ENCODE assay signal across 22 mouse cellular contexts in genomic region chr8:97130827-97131226, GRCm38 (mm10).
A peak's percentile ranks its signal among the peaks of the same experiment; 100 is the strongest.
DNase-seq lines count a peak whose midpoint lies in the region; ATAC-seq and TF ChIP-seq lines count a peak whose summit lies in the region.
"Had no signal": no experiment of that assay in that cellular context is flagged by ENCODE, and none has a peak within 500 bp of the region (broad histone marks: within the 10 kb centered on the region; RNA-seq: fewer than 3 reads in every experiment).

No protein-coding gene starts in this region.

- H3K4me3 ChIP-seq in intestine, embryonic 15.5 days (replicated peaks) = no peak overlapping the region
- H3K4me3 ChIP-seq in intestine, embryonic 16.5 days (ENCODE audit: low read length) = no peak overlapping the region
- H3K4me3 ChIP-seq in intestine, postnatal 0 days (ENCODE audit: low read depth, low read length) = no peak overlapping the region
- H3K4me3 ChIP-seq in midbrain, postnatal 0 days (ENCODE audit: low read depth, low read length) = no peak overlapping the region

- no peak overlapping the region for H3K27ac ChIP-seq in intestine, embryonic 15.5 days
- H3K27ac ChIP-seq in intestine, embryonic 16.5 days (ENCODE audit: low read length) = no peak overlapping the region
- H3K27ac ChIP-seq in intestine, postnatal 0 days (ENCODE audit: low read depth, low read length) = no peak overlapping the region
- H3K27ac ChIP-seq in midbrain, postnatal 0 days (ENCODE audit: low read depth, low read length) = no peak overlapping the region

- WGBS in intestine, embryonic 15.5 days = 70% methylated on average over 2 of the region's 2 CpGs
- WGBS in intestine, embryonic 16.5 days = 73% methylated on average over 2 of the region's 2 CpGs
- 68% methylated on average over 2 of the region's 2 CpGs for WGBS in intestine, postnatal 0 days
- WGBS in midbrain, postnatal 0 days = 58% methylated on average over 2 of the region's 2 CpGs

- no peaks in the 10 kb centered on the region for H3K36me3 ChIP-seq in intestine, embryonic 15.5 days
- H3K36me3 ChIP-seq in intestine, embryonic 16.5 days (ENCODE audit: control insufficient read depth, insufficient read depth, low read length) = no peaks in the 10 kb centered on the region
- no peaks in the 10 kb centered on the region for H3K36me3 ChIP-seq in intestine, postnatal 0 days (ENCODE audit: control insufficient read depth, insufficient read depth)
- no peaks in the 10 kb centered on the region for H3K36me3 ChIP-seq in midbrain, postnatal 0 days (ENCODE audit: insufficient read depth, low read length)
- H3K36me3 ChIP-seq: G1E had no signal

- no peak for DNase-seq in adipocyte (ENCODE audit: low spot score)
- DNase-seq in ovary, adult 18-20 months (ENCODE audit: low spot score) = no peak
- DNase-seq in midbrain, postnatal 0 days (ENCODE audit: low spot score) = no peak
- DNase-seq: adrenal gland, adult 2 months; adrenal gland, adult 8-10 months; adrenal gland, postnatal 10 days; adrenal gland, postnatal 14 days; adrenal gland, postnatal 25 days; adrenal gland, postnatal 36 days; B cell, adult 2 months; cerebellum, adult 11 months; cerebellum, adult 11-12 months; cerebellum, adult 18-20 months; cerebellum, adult 2 months had no signal

- no peak for TF ChIP-seq CTCF in intestine, postnatal 0 days (IDR thresholded peaks at IDR 0.05; ENCODE audit: low read depth)
- TF ChIP-seq CTCF in midbrain, postnatal 0 days (IDR thresholded peaks at IDR 0.05) = no peak

- H3K4me2 ChIP-seq in intestine, embryonic 15.5 days (replicated peaks) = no peak overlapping the region
- no peak overlapping the region for H3K4me2 ChIP-seq in intestine, embryonic 16.5 days (ENCODE audit: low read depth, low read length)
- H3K4me2 ChIP-seq in intestine, postnatal 0 days (replicated peaks; ENCODE audit: low read depth) = no peak overlapping the region
- no peak overlapping the region for H3K4me2 ChIP-seq in midbrain, postnatal 0 days (ENCODE audit: low read depth, low read length, poor library complexity, severe bottlenecking)

- no peaks in the 10 kb centered on the region for H3K9me3 ChIP-seq in intestine, embryonic 15.5 days
- no peaks in the 10 kb centered on the region for H3K9me3 ChIP-seq in intestine, embryonic 16.5 days (ENCODE audit: control insufficient read depth, low read length)
- H3K9me3 ChIP-seq in intestine, postnatal 0 days (ENCODE audit: control insufficient read depth) = no peaks in the 10 kb centered on the region
- H3K9me3 ChIP-seq in midbrain, postnatal 0 days (ENCODE audit: low read length) = no peaks in the 10 kb centered on the region
- H3K9me3 ChIP-seq: G1E had no signal

- H3K4me1 ChIP-seq in intestine, embryonic 15.5 days (replicated peaks) = no peaks in the 10 kb centered on the region
- H3K4me1 ChIP-seq in intestine, embryonic 16.5 days (ENCODE audit: control insufficient read depth, insufficient read depth, low read length) = no peaks in the 10 kb centered on the region
- H3K4me1 ChIP-seq in intestine, postnatal 0 days (replicated peaks; ENCODE audit: control insufficient read depth, insufficient read depth, low read length) = no peaks in the 10 kb centered on the region
- no peaks in the 10 kb centered on the region for H3K4me1 ChIP-seq in midbrain, postnatal 0 days (ENCODE audit: insufficient read depth, low read length)

- H3K9ac ChIP-seq in intestine, embryonic 15.5 days = no peak overlapping the region
- H3K9ac ChIP-seq in intestine, embryonic 16.5 days (ENCODE audit: low read depth, low read length) = no peak overlapping the region
- no peak overlapping the region for H3K9ac ChIP-seq in intestine, postnatal 0 days (ENCODE audit: low read depth, low read length)
- no peak overlapping the region for H3K9ac ChIP-seq in midbrain, postnatal 0 days (replicated peaks; ENCODE audit: low read length, poor library complexity, severe bottlenecking)

- no peaks in the 10 kb centered on the region for H3K27me3 ChIP-seq in intestine, embryonic 15.5 days (replicated peaks)
- no peaks in the 10 kb centered on the region for H3K27me3 ChIP-seq in intestine, embryonic 16.5 days (replicated peaks; ENCODE audit: control insufficient read depth, insufficient read depth, low read length)
- H3K27me3 ChIP-seq in intestine, postnatal 0 days (replicated peaks; ENCODE audit: control insufficient read depth, insufficient read depth, low read length) = no peaks in the 10 kb centered on the region
- no peaks in the 10 kb centered on the region for H3K27me3 ChIP-seq in midbrain, postnatal 0 days (ENCODE audit: insufficient read depth, low read length)
- H3K27me3 ChIP-seq: CH12.LX, Patski had no signal

- peak; percentile 65; the same call in 1 of the 2 replicates for ATAC-seq in intestine, embryonic 15.5 days
- ATAC-seq in intestine, embryonic 16.5 days = peak; percentile 75; the same call in 1 of the 2 replicates
- ATAC-seq in intestine, postnatal 0 days = peak; percentile 75
- no peak for ATAC-seq in midbrain, postnatal 0 days (ENCODE audit: low FRiP score)
- ATAC-seq: activated CD4-positive, CD25-positive, alpha-beta regulatory T cell, adult 4 months; CD4-positive, CD25-positive, alpha-beta regulatory T cell, adult 4 months; Patski had no signal
